Mouse (Mus musculus): ENCODE measurements around the gene Lhx5.

DNA sequence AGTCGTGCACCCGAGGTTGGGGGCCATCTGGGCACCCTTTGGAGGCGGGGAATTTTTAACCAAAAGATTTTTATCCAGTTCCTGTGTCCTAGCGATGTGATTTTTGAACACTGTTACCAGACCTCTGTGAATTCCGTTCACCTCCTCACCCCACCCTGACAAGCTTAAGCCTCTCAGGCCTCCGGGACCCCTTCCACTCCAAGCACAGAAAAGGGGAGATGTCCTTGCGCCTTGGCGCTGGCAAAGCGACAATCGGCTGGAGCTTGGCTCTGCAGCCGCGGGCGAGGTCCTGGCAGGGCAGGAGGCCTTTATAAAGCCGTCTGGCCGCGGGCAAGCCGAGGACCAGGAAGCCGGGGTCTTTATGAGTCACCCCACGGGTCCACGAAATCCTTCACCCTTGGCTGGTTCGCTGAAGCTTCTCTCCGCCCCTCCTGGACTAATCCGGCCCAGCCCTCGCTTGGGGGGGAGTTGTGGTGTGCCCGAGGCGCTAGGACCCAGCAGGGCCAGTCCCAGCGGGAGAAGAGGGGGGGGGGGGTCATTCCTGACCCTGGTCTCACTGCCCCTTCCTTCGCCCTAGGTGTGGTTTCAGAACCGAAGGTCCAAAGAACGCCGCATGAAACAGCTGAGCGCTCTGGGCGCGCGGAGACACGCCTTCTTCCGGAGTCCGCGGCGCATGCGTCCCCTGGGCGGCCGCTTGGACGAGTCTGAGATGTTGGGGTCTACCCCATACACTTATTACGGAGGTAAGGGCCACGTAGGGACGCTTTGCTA, 4.4 kb downstream of the Lhx5 start:
- no peak for TF ChIP-seq GATA1 (IDR thresholded peaks at IDR 0.05; ENCODE audit: borderline replicate concordance, low read length)
- TF ChIP-seq FLI1 (IDR thresholded peaks at IDR 0.05; ENCODE audit: low read length): no peak
